Comparison of ENCODE assay signal across 12 mouse cellular contexts in the genomic region with DNA sequence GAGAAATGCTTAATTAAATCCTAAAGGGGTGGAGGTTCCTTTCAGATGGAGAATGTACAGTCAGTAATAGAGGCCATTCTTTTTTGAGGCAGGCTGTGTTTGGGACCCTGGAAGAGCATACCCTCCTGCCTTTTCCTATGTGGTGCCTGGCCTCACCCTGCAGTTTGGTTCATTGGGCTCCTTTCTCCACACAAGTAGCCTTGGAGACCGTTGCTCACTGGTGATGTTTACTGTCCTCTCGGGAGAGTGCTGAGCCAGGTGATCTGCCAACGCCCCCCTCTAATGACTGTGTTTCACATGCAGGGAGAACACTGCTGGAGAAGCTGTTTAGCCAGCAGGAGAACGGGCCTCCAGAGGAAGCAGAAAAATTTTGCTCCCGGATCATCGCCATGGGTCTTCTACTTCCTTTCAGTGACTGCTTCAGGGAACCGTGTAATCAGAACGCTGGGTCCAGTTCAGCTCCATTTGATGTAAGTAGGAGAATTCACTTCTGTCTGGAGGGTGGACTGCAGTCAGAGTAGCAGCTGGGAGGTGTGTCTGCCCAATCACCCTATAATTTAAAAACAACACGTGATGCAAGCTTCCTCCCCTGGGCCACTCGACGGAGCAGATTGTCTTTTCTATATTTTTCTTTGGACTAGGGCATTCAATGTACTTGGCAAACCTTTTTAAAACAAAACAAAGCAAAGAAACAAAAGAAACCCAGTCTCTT. TPM values are rescaled to one million over a fixed set of nuclear protein-coding genes. Genes with fewer than 3 reads are reported as not detected.
A peak's percentile ranks its signal among the peaks of the same experiment; 100 is the strongest.
DNase-seq lines count a peak whose midpoint lies in the region; ATAC-seq lines count a peak whose summit lies in the region.
"Had no signal": no experiment of that assay in that cellular context is flagged by ENCODE, and none has a peak within 500 bp of the region (broad histone marks: within the 10 kb centered on the region; RNA-seq: fewer than 3 reads in every experiment).

No protein-coding gene starts in this region.

- DNase-seq in cerebellum, postnatal 10 days, result peak; percentile 15 to 18
- no peak for DNase-seq in cerebellum, adult 9-11 months
- DNase-seq in neural tube, embryonic 11.5 days (ENCODE audit: low spot score), result peak; percentile 16
- no peak for DNase-seq in neural tube, embryonic 10.5 days (ENCODE audit: extremely low spot score, low spot score)
- no peak for DNase-seq in adrenal gland, adult 8-10 months
- no peak for DNase-seq in cerebellum, postnatal 36 days
- DNase-seq in lung, postnatal 25 days (ENCODE audit: low spot score), result no peak
- DNase-seq: liver; spleen, adult 18-20 months had no signal

- H3K4me1 ChIP-seq in neural tube, embryonic 11.5 days (ENCODE audit: control insufficient read depth, insufficient read depth, low read length), result 0 out of 2 replicates have a peak, but pooled peaks cover 7% of the 10 kb centered on the region
- peaks cover 11% of the 10 kb centered on the region for H3K4me1 ChIP-seq in midbrain, embryonic 12.5 days

- H3K36me3 ChIP-seq in neural tube, embryonic 11.5 days (ENCODE audit: control insufficient read depth, insufficient read depth, low read length), result no peaks in the 10 kb centered on the region
- H3K36me3 ChIP-seq in midbrain, embryonic 12.5 days, result peaks cover 15% of the 10 kb centered on the region

- no peak overlapping the region for H3K9ac ChIP-seq in neural tube, embryonic 11.5 days (ENCODE audit: low read length)
- no peak overlapping the region for H3K9ac ChIP-seq in midbrain, embryonic 12.5 days (replicated peaks)

- ATAC-seq in neural tube, embryonic 11.5 days (ENCODE audit: insufficient read depth, low FRiP score, low TSS enrichment), result peak; percentile 74
- peak; percentile 48; the same call in 1 of the 2 replicates for ATAC-seq in midbrain, embryonic 12.5 days (ENCODE audit: low FRiP score, low read depth)

- H3K27ac ChIP-seq in neural tube, embryonic 11.5 days (ENCODE audit: low read depth, low read length), result peak overlapping the region; percentile 42; the same call in 1 of the 2 replicates
- H3K27ac ChIP-seq in midbrain, embryonic 12.5 days (replicated peaks), result no peak overlapping the region; the same call in 1 of the 2 replicates
- H3K27ac ChIP-seq: kidney, postnatal 0 days had no signal

- no peaks in the 10 kb centered on the region for H3K27me3 ChIP-seq in neural tube, embryonic 11.5 days (ENCODE audit: control insufficient read depth, insufficient read depth, low read length)
- H3K27me3 ChIP-seq in midbrain, embryonic 12.5 days, result no peaks in the 10 kb centered on the region

- 33% methylated on average over 11 of the region's 11 CpGs for WGBS in neural tube, embryonic 11.5 days
- 57% methylated on average over 11 of the region's 11 CpGs for WGBS in midbrain, embryonic 12.5 days

- H3K4me3 ChIP-seq in neural tube, embryonic 11.5 days (ENCODE audit: low read depth, low read length), result no peak overlapping the region
- no peak overlapping the region for H3K4me3 ChIP-seq in midbrain, embryonic 12.5 days
- H3K4me3 ChIP-seq: erythroblast, embryonic 14.5 days had no signal

- H3K9me3 ChIP-seq in neural tube, embryonic 11.5 days (ENCODE audit: control insufficient read depth, low read length), result no peaks in the 10 kb centered on the region
- no peaks in the 10 kb centered on the region for H3K9me3 ChIP-seq in midbrain, embryonic 12.5 days

- no peak overlapping the region for H3K4me2 ChIP-seq in neural tube, embryonic 11.5 days (ENCODE audit: low read depth)
- H3K4me2 ChIP-seq in midbrain, embryonic 12.5 days (replicated peaks), result no peak overlapping the region

RNA-seq across cellular contexts. Expression of gene Fmn2, which starts 35.3 kb away (rescaled TPM):
- polyA plus RNA-seq in neural tube, embryonic 11.5 days (2014; fragmentation: Nextera tagmentation; extraction: Ambion mirVana), result 6.9 and 7.4 TPM in 2 replicates
- polyA plus RNA-seq in midbrain, embryonic 12.5 days (2016; fragmentation: Nextera tagmentation; extraction: Ambion mirVana), result 11.4 TPM in 2 replicates
- total RNA-seq in adrenal gland, adult 8-10 months (2022), result 1 to 10 TPM; 5.9 to 6.7 (median 6.5) TPM

Comparison
In these comparisons a context has a peak if more than half of its experiments do, and no peak if none do; other contexts are left out.
1. DNase-seq: peak in cerebellum, postnatal 10 days (2 of 2) and neural tube, embryonic 11.5 days (single experiment); none in cerebellum, adult 9-11 months (single experiment), neural tube, embryonic 10.5 days (single experiment), adrenal gland, adult 8-10 months (single experiment), cerebellum, postnatal 36 days (0 of 2) and lung, postnatal 25 days (single experiment).